Mouse (Mus musculus) brown adipose tissue, adult 24 weeks (tissue): ENCODE measurements around the gene Phpt1. TPM values are rescaled to one million over a fixed set of nuclear protein-coding genes. Genes with fewer than 3 reads are reported as not detected.

Experiments used
- H3K27ac ChIP-seq: fragments of 200-500 bp; replicated peaks from 2 replicates; pipeline ENCODE4 v1.5.1; 2012; ENCODE audit warnings: low read depth, mild to moderate bottlenecking, low read length
- H3K4me1 ChIP-seq: fragments of 200-500 bp; 2 replicates; pipeline ENCODE4 v1.6.1; 2012; ENCODE audit warnings: low read length, mixed read lengths; ENCODE audit not compliant: control insufficient read depth, insufficient read depth, insufficient read length
- H3K4me3 ChIP-seq: fragments of 200-500 bp; 2 replicates; pipeline ENCODE4 v1.5.1; 2012; ENCODE audit warnings: low read depth, mild to moderate bottlenecking, low read length, moderate library complexity; ENCODE audit not compliant: insufficient read depth
- polyA plus RNA-seq: library from polyadenylated mRNA; stranded (reverse); fragments of >200 nt; gene quantifications from 2 replicates; pipeline ENCODE4 v1.2.4, GENCODE M21; 2012; ENCODE audit not compliant: missing spikeins, insufficient read depth, insufficient read length

Phpt1 gene
- polyA plus RNA-seq, 1 experiment = 86.8 TPM

GRCm38 (mm10) chr2:25577951-25578795, 3.1 kb upstream of the Phpt1 start:
- H3K4me1 ChIP-seq = peaks cover 3% of the 10 kb centered on the region; the same call in 1 of the 2 replicates

DNA sequence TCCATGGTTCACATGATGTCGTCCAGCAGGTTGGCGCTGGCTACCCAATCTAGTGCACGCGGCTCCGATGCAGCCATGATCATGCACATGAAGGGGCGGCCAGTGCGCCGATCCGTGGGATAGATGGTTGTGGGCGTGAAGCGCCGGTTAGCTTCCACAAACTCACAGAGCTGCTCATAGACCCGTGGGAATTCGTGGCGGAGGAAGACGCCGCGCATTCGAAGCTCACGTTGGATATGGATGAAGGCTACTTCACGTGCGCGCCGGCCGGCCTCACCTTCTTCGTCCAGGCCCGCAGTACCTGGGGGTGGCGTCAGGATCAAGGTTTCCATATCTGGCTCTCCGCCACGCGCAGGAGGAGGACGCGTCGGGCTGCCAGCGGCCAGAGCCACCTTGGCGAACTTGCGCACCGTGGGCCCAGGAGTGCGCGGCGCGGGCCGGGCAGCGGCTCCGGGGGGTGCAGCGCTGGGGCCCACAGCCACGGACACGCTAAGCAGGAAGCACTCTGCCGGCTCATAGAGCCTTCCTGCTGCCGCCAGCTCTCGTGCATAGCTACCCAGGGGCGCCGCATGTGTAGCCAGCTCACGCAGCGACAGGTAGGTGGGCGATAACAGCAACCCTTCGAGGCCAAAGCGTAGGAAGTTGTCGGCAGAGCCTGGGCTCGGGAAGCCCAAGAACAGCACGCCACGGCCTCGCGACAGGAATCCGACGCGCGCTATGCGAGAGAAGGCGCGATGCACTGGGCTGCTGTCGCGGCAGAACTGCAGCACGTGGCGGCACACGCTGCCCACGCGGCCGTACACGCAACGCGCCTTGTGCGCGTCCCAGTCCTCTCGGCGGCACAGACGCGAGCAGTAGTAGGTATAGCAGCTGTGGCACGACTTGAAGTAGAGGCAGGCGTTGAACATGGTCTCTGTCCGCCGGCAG, 2.2 kb upstream of the Phpt1 start:
- H3K4me3 ChIP-seq = peak overlapping the region; percentile 34
- H3K4me1 ChIP-seq = peaks cover 3% of the 10 kb centered on the region; the same call in 1 of the 2 replicates
- H3K27ac ChIP-seq = no peak overlapping the region

More at GRCm38 (mm10) chr2:25577951-25578795, 3.1 kb upstream of the Phpt1 start:
- Histone ChIP-seq H3K4me3 (peak overlapping the region; percentile 34), H3K27ac (no peak overlapping the region)

GRCm38 (mm10) chr2:25576028-25576850, 1.2 kb upstream of the Phpt1 start:
- Histone ChIP-seq H3K4me3 (peak overlapping the region; percentile 83; the same call in 1 of the 2 replicates), H3K27ac (no peak overlapping the region), H3K4me1 (peaks cover 3% of the 10 kb centered on the region; the same call in 1 of the 2 replicates)

DNA sequence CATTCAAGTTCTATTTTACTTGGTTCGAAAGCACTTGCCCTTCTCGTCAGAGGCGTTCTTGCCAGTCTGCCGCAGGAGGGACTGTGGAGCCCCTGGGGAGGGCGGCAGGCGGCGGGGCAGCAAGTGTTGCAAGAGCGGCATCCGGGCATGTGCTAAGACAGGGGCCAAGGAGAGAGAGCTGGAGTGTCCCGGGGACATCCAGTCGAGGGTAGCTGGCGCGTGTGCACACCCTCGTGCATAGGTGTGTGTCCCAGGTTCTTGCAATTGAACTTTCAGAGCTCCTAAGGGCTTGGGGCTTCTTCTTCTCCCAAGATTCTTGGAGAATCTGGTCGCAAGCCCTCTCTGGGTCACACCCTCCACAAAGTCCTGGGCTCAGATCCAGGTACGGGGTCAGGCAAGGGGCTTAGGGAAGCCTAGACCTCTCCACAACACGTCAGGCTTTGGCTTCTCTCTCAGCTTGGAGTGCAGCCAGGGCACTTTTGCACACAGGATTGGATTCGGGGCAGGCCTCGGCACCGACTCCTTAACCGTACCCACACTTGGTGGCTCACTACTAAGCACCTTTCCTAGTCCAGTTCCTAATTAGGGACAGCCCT, 506 bp upstream of the Phpt1 start:
- H3K27ac ChIP-seq = no peak overlapping the region
- peaks cover 3% of the 10 kb centered on the region; the same call in 1 of the 2 replicates for H3K4me1 ChIP-seq
- peak overlapping the region; percentile 83 for H3K4me3 ChIP-seq

GRCm38 (mm10) chr2:25574136-25574535, 888 bp downstream of the Phpt1 start:
- Histone ChIP-seq H3K4me1 (peaks cover 3% of the 10 kb centered on the region; the same call in 1 of the 2 replicates), H3K27ac (peak overlapping the region; percentile 32; the same call in 1 of the 2 replicates)

GRCm38 (mm10) chr2:25573068-25573467, 2.0 kb downstream of the Phpt1 start:
- Histone ChIP-seq H3K27ac (no peak overlapping the region), H3K4me3 (no peak overlapping the region; the same call in none of the 2 replicates), H3K4me1 (peaks cover 3% of the 10 kb centered on the region; the same call in 1 of the 2 replicates)

More at GRCm38 (mm10) chr2:25574136-25574535, 888 bp downstream of the Phpt1 start:
- peak overlapping the region; percentile 83 for H3K4me3 ChIP-seq

GRCm38 (mm10) chr2:25571221-25571620, 3.8 kb downstream of the Phpt1 start:
- Histone ChIP-seq H3K27ac (no peak overlapping the region), H3K4me1 (peaks cover 3% of the 10 kb centered on the region; the same call in 1 of the 2 replicates), H3K4me3 (no peak overlapping the region)

DNA sequence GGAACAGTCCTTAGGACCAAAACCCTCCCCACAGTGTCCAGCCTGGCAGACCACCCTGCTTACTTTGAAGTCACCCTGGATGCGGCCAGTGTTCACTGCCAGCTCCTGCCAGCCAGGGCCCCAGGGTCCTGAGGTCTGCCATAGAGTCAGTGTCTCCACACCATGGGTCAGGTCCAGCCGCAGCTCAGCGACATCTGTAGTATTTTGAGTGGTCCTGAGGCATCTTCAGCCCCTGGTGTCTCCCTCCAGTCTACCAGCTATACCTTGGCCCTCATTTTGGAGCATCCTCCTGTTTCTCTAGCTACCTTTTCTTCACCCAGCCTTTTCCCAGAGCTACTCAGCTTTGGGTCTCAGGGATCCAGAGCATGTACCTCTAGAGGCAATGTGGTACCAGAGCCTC, 5.7 kb downstream of the Phpt1 start:
- H3K4me3 ChIP-seq = no peak overlapping the region
- no peaks in the 10 kb centered on the region for H3K4me1 ChIP-seq
- no peak overlapping the region for H3K27ac ChIP-seq

DNA sequence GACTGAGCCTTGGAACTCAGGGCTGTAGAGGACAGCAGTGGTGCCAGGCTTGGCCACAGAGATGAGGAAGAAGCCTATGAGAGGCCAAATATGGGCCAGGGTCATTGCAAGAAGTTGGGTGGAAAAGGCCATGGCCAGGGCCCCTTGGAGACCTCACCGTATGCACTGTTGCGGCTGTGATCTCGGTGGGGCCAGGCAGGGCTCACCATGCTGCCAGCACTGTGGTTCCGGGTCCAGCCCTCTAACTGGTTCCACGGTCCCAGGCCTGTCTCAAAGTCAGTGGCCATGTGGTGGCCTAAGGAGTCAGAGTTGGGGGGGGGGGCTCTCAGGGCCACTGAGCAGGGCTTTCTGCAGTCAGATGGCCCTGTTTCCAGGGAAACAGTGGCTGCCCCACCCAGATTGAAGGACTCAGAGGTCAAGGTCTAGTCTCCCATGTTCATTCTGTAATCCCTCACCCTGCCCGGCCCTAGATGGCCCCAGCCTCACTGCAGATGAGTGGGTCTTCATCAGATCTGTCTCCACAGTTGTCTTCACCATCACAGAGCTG, 6.5 kb downstream of the Phpt1 start:
- Histone ChIP-seq H3K27ac (no peak overlapping the region), H3K4me3 (no peak overlapping the region), H3K4me1 (no peaks in the 10 kb centered on the region)

DNA sequence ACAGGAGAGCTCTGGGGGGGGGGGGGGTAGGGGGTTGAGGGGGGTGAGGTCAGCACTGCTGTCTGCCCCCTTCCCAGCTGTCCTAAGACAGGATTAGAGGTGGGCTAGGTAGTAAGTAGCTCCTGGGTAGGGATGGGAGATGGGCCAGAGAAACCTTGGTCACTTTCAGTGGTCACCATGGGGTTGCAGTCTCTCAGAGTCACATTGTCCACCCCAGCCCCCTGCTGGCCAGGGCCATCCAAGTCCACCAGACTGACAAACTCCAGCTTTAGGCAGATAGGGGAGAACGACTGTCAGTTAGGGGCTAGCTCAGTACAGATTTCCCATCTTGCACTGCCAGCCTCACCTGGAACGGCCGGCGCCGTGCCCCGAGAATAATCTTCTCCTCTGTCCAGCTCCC, 8.5 kb downstream of the Phpt1 start:
- no peaks in the 10 kb centered on the region for H3K4me1 ChIP-seq
- H3K4me3 ChIP-seq = no peak overlapping the region
- no peak overlapping the region for H3K27ac ChIP-seq

GRCm38 (mm10) chr2:25565741-25566140, 9.3 kb downstream of the Phpt1 start:
- Histone ChIP-seq H3K4me3 (no peak overlapping the region), H3K4me1 (no peaks in the 10 kb centered on the region), H3K27ac (no peak overlapping the region)

DNA sequence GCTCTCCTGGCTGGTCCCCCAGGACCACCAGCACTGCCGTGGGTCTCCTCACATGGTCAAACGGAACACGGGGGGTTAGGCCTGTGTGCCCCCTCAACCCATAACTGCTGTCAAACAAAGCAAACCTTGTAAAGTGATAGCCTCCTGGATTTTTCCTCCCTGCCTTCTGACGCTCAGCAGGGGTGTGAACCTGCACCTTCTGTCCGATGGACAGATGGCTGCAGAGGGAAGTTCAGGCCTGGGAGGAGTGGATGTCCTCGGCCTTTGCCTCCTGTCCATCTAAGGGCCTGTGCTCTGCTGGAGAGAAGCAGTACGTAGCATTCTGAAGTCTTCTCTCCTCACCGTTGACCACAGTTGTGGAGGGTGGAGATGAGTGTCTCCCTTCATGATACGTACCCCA, 13.1 kb downstream of the Phpt1 start:
- Histone ChIP-seq H3K27ac (no peak overlapping the region), H3K4me1 (peaks cover 2% of the 10 kb centered on the region; the same call in 1 of the 2 replicates), H3K4me3 (no peak overlapping the region)

DNA sequence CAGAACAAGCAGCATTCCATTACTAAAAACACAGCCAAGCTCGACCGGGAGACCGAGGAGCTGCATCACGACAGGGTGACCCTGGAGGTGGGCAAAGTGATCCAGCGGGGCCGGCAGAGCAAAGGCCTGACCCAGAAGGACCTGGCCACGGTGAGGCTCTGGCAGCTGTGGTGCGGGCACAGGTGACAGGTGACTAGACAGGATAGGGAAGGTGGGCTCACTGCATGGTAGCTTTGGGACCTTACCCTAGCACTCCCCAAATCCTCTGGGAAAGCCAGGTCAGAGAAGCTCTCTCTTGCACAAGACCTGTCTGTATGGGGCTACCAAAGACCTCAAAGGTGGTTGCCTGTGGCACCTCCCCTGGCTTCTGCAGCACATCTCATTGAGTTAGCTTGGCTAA, 14.5 kb downstream of the Phpt1 start:
- H3K4me1 ChIP-seq = peaks cover 3% of the 10 kb centered on the region; the same call in 1 of the 2 replicates
- H3K27ac ChIP-seq = no peak overlapping the region
- H3K4me3 ChIP-seq = no peak overlapping the region

DNA sequence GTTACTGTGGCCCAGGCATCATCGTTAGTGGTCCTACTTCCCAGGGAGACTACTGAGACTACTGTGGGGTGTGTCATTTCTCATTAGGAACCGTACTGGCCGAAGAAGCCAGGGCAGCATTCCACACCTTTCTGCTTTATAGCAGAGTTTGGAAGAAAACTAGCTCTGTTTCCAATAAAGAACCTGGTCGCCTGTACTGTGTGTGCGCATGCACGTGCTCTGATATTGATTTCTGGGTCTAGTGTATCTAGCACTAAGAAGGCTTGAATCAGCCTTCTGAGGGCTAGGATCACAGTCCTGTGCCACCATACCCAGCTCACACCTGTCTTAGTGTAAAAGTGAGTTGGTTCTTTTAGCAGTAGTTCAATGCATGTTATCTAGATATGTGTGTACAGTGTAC, 16.2 kb downstream of the Phpt1 start:
- H3K27ac ChIP-seq = no peak overlapping the region
- peak overlapping the region; percentile 89 for H3K4me3 ChIP-seq
- H3K4me1 ChIP-seq = peaks cover 3% of the 10 kb centered on the region; the same call in 1 of the 2 replicates
